Comparison of ENCODE assay signal across 16 mouse cellular contexts in the genomic region with DNA sequence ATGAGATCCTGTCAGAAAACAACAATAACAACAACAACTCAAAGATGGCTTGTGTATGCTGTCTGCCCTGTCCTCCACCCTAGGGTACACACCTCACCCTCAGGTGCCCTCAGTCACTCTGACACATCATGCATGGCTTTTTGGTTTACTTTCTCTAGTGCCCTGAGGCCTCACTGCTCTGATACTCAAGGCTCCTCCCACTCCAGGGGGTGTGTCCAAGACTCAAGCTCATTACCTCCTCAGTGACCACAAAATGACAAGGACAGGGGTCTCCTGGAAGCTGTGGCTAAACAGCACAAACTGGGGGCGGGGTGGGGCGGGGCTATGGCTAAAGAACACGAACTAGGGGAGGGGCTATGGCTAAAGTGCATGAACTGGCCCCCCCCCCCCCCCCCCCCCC. TPM values are rescaled to one million over a fixed set of nuclear protein-coding genes. Genes with fewer than 3 reads are reported as not detected.
A peak's percentile ranks its signal among the peaks of the same experiment; 100 is the strongest.
DNase-seq lines count a peak whose midpoint lies in the region; ATAC-seq and TF ChIP-seq lines count a peak whose summit lies in the region.
"Had no signal": no experiment of that assay in that cellular context is flagged by ENCODE, and none has a peak within 500 bp of the region (broad histone marks: within the 10 kb centered on the region; RNA-seq: fewer than 3 reads in every experiment).

No protein-coding gene starts in this region.

- H3K27me3 ChIP-seq in heart, embryonic 12.5 days (replicated peaks): no peaks in the 10 kb centered on the region
- H3K27me3 ChIP-seq in liver, postnatal 0 days (ENCODE audit: insufficient read depth, low read length): no peaks in the 10 kb centered on the region
- H3K27me3 ChIP-seq: neural tube, embryonic 12.5 days; stomach, embryonic 15.5 days had no signal

- no peak for DNase-seq in heart, adult 9 months (ENCODE audit: low spot score in 2 of 2)
- DNase-seq in B cell, adult 2 months: peak; percentile 34 to 43
- peak; percentile 64 for DNase-seq in liver, postnatal 0 days
- DNase-seq in spleen, postnatal 4 days (ENCODE audit: low spot score in 2 of 2): no peak
- DNase-seq in cerebellum, adult 8-10 months: no peak
- DNase-seq in right cerebral cortex, postnatal 25 days: no peak
- DNase-seq: kidney, adult 8-10 months; layer of hippocampus, adult 9-11 months; right cerebral cortex, postnatal 14 days had no signal

- 0 out of 2 replicates have a peak overlapping the region, but pooled peaks have one; percentile 96 for H3K27ac ChIP-seq in heart, embryonic 12.5 days (ENCODE audit: poor library complexity, severe bottlenecking)
- no peak overlapping the region for H3K27ac ChIP-seq in liver, postnatal 0 days (ENCODE audit: low read depth)
- H3K27ac ChIP-seq: midbrain, embryonic 10.5 days; neural tube, embryonic 12.5 days had no signal

- no peak overlapping the region for H3K9ac ChIP-seq in heart, embryonic 12.5 days
- no peak overlapping the region for H3K9ac ChIP-seq in liver, postnatal 0 days (replicated peaks)
- H3K9ac ChIP-seq: neural tube, embryonic 12.5 days; stomach, embryonic 15.5 days had no signal

- 32% methylated on average over 3 of the region's 3 CpGs for WGBS in heart, embryonic 12.5 days
- 8% methylated on average over 3 of the region's 3 CpGs for WGBS in liver, postnatal 0 days (ENCODE audit: insufficient replicate concordance)

- H3K36me3 ChIP-seq in heart, embryonic 12.5 days: peaks cover 49% of the 10 kb centered on the region
- peaks cover 56% of the 10 kb centered on the region for H3K36me3 ChIP-seq in liver, postnatal 0 days (replicated peaks; ENCODE audit: insufficient read depth, low read length)
- H3K36me3 ChIP-seq: midbrain, embryonic 10.5 days; neural tube, embryonic 12.5 days had no signal

- H3K4me1 ChIP-seq in heart, embryonic 12.5 days (replicated peaks): peaks cover 100% of the 10 kb centered on the region
- H3K4me1 ChIP-seq in liver, postnatal 0 days (ENCODE audit: insufficient read depth): peaks cover 90% of the 10 kb centered on the region

- no peaks in the 10 kb centered on the region for H3K9me3 ChIP-seq in heart, embryonic 12.5 days (replicated peaks)
- no peaks in the 10 kb centered on the region for H3K9me3 ChIP-seq in liver, postnatal 0 days (ENCODE audit: low read length)
- H3K9me3 ChIP-seq: midbrain, embryonic 10.5 days; neural tube, embryonic 12.5 days; stomach, embryonic 15.5 days had no signal

- no peak for TF ChIP-seq CTCF in liver, postnatal 0 days (IDR thresholded peaks at IDR 0.05; ENCODE audit: low read depth)

- 0 out of 2 replicates have a peak, but pooled peaks have one; percentile 7 for ATAC-seq in heart, embryonic 12.5 days (ENCODE audit: insufficient number of reproducible peaks, low FRiP score)
- ATAC-seq in erythroblast, adult 5-6 weeks (replicated peaks; ENCODE audit: low FRiP score, poor library complexity, severe bottlenecking): peak; percentile 56
- no peak for ATAC-seq in liver, postnatal 0 days

- H3K4me2 ChIP-seq in heart, embryonic 12.5 days: no peak overlapping the region
- 0 out of 2 replicates have a peak overlapping the region, but pooled peaks have one; percentile 9 for H3K4me2 ChIP-seq in liver, postnatal 0 days (ENCODE audit: low read depth, low read length)
- H3K4me2 ChIP-seq: neural tube, embryonic 12.5 days; stomach, embryonic 15.5 days had no signal

- no peak for TF ChIP-seq EP300 in liver, postnatal 0 days (IDR thresholded peaks at IDR 0.05; ENCODE audit: low read depth)

- no peak overlapping the region for H3K4me3 ChIP-seq in heart, embryonic 12.5 days
- no peak overlapping the region for H3K4me3 ChIP-seq in liver, postnatal 0 days (ENCODE audit: low read depth, low read length)
- H3K4me3 ChIP-seq: midbrain, embryonic 10.5 days; neural tube, embryonic 12.5 days; stomach, embryonic 15.5 days had no signal

RNA-seq across cellular contexts. Expression of gene Zfpm1, which starts 22.1 kb away (rescaled TPM):
- polyA plus RNA-seq in heart, embryonic 12.5 days (2016; fragmentation: Nextera tagmentation; extraction: Ambion mirVana): 8.0 and 9.2 TPM in 2 replicates
- total RNA-seq in erythroblast, adult 5-6 weeks (2015; ENCODE audit: low replicate concordance): 54.2 and 55.4 TPM in 2 replicates
- 196 and 459 TPM in 2 replicates for total RNA-seq in erythroblast, adult 5-6 weeks (2017; ENCODE audit: low replicate concordance)
- 5.7 and 6.9 TPM in 2 replicates for polyA plus RNA-seq in liver, postnatal 0 days (2015; fragmentation: Nextera tagmentation; extraction: Ambion mirVana)

RNA-seq across cellular contexts. Expression of gene Trhr2, which starts 56.5 kb away (rescaled TPM):
- not detected in 2 replicates for polyA plus RNA-seq in heart, embryonic 12.5 days (2016; fragmentation: Nextera tagmentation; extraction: Ambion mirVana)
- not detected in 2 replicates for total RNA-seq in erythroblast, adult 5-6 weeks (2015; ENCODE audit: low replicate concordance)
- not detected in 2 replicates for total RNA-seq in erythroblast, adult 5-6 weeks (2017; ENCODE audit: low replicate concordance)
- polyA plus RNA-seq in liver, postnatal 0 days (2015; fragmentation: Nextera tagmentation; extraction: Ambion mirVana): not detected in 2 replicates
- total RNA-seq: gastrocnemius, adult 8-10 months; heart, postnatal 25 days had no signal
- polyA plus RNA-seq: midbrain, embryonic 10.5 days; neural tube, embryonic 12.5 days; stomach, embryonic 15.5 days had no signal

Comparison
In these comparisons a context has a peak if more than half of its experiments do, and no peak if none do; other contexts are left out.
1. DNase-seq: peak in B cell, adult 2 months (2 of 2) and liver, postnatal 0 days (single experiment); none in heart, adult 9 months (0 of 2), spleen, postnatal 4 days (0 of 2), cerebellum, adult 8-10 months (single experiment) and right cerebral cortex, postnatal 25 days (single experiment).